Mouse (Mus musculus) stomach, postnatal 0 days (tissue): Measurements from ENCODE around the gene Maf. TPM values are rescaled to one million over a fixed set of nuclear protein-coding genes. Genes with fewer than 3 reads are reported as not detected.

Source experiments
- ATAC-seq: fragments of 200-750 bp; cut with Nextera tagmentation; 2 replicates; pipeline ENCODE4 v1.8.0; 2017; ENCODE audit not compliant: low FRiP score, low TSS enrichment
- DNase-seq: peaks from one replicate; pipeline ENCODE4 v3.0.0-alpha.2; 2016; ENCODE audit warnings: low spot score
- H3K27ac ChIP-seq: fragments of 300-500 bp; sonication (generic); replicated peaks from 2 replicates; pipeline ENCODE4 v1.5.1; 2014; ENCODE audit warnings: mild to moderate bottlenecking, control low read depth
- H3K27me3 ChIP-seq: fragments of 300-500 bp; sonication (generic); 2 replicates; pipeline ENCODE4 v1.6.1; 2014; ENCODE audit warnings: low read length; ENCODE audit not compliant: control insufficient read depth, insufficient read depth
- H3K36me3 ChIP-seq: fragments of 300-500 bp; sonication (generic); 2 replicates; pipeline ENCODE4 v1.6.1; 2014; ENCODE audit warnings: low read length, mixed read lengths; ENCODE audit not compliant: control insufficient read depth, insufficient read depth
- H3K4me1 ChIP-seq: fragments of 300-500 bp; sonication (generic); replicated peaks from 2 replicates; pipeline ENCODE4 v1.6.1; 2014; ENCODE audit warnings: antibody characterized with exemption; ENCODE audit not compliant: control insufficient read depth, insufficient read depth
- H3K4me2 ChIP-seq: fragments of 300-500 bp; sonication (generic); replicated peaks from 2 replicates; pipeline ENCODE4 v1.6.1; 2014; ENCODE audit warnings: low read depth, mild to moderate bottlenecking, control low read depth, moderate library complexity
- H3K4me3 ChIP-seq: fragments of 300-500 bp; sonication (generic); 2 replicates; pipeline ENCODE4 v1.5.1; 2014; ENCODE audit warnings: low read depth, low read length, control low read depth
- H3K9ac ChIP-seq: fragments of 300-500 bp; sonication (generic); 2 replicates; pipeline ENCODE4 v1.6.1; 2014; ENCODE audit warnings: mild to moderate bottlenecking, low read length, control low read depth, mixed read lengths
- H3K9me3 ChIP-seq: fragments of 300-500 bp; sonication (generic); 2 replicates; pipeline ENCODE4 v1.6.1; 2016; ENCODE audit warnings: low read length; ENCODE audit not compliant: control insufficient read depth
- CTCF ChIP-seq: IDR thresholded peaks from 2 replicates; pipeline ENCODE4 v1.5.1; 2016; ENCODE audit warnings: antibody characterized with exemption, low read depth, mild to moderate bottlenecking, moderate library complexity
- EP300 ChIP-seq: optimal IDR thresholded peaks from 2 replicates; pipeline ENCODE3; 2016; ENCODE audit warnings: antibody characterized with exemption
- WGBS: fragments of 180-500 bp; shearing (Covaris S2); extraction: QIAGEN DNeasy Blood & Tissue Kit; methylation state at CpG from one replicate; pipeline ENCODE4 v1.1.7; 2014; 5-methylcytosine and 5-hydroxymethylcytosine counted together
- polyA plus RNA-seq: library from polyadenylated mRNA; unstranded; fragments of >200 nt; fragmentation: Nextera tagmentation; extraction: Ambion mirVana; gene quantifications from 2 replicates; pipeline ENCODE4 v1.2.1, GENCODE M21; 2015

Maf gene
- polyA plus RNA-seq, 1 experiment from 2014 or later = 5.1 TPM

GRCm38 (mm10) chr8:115708936-115709780 is 1.6 kb upstream of the Maf start:
- Histone ChIP-seq H3K27me3 (no peaks in the 10 kb centered on the region), H3K4me2 (peak overlapping the region; percentile 85), H3K9me3 (no peaks in the 10 kb centered on the region), H3K4me1 (no peaks in the 10 kb centered on the region), H3K27ac (no peak overlapping the region), H3K4me3 (peak overlapping the region; percentile 68), H3K9ac (no peak overlapping the region), H3K36me3 (no peaks in the 10 kb centered on the region)
- ATAC-seq (no peak), DNase-seq (peak; percentile 79)
- TF ChIP-seq CTCF = peak; percentile 81
- TF ChIP-seq EP300 = no peak
- WGBS = 1% methylated on average over 19 of the region's 19 CpGs

GRCm38 (mm10) chr8:115706861-115707730 is 498 bp downstream of the Maf start:
- peak overlapping the region; percentile 68 for H3K4me3 ChIP-seq
- WGBS = under 1% methylated on average over 46 of the region's 76 CpGs
- no peaks in the 10 kb centered on the region for H3K4me1 ChIP-seq
- H3K9me3 ChIP-seq = no peaks in the 10 kb centered on the region
- H3K36me3 ChIP-seq = no peaks in the 10 kb centered on the region
- H3K27me3 ChIP-seq = no peaks in the 10 kb centered on the region
- DNase-seq (peak; percentile 72), ATAC-seq (peak; percentile 86)
- peak overlapping the region; percentile 71 for H3K9ac ChIP-seq
- TF ChIP-seq EP300 (no peak), CTCF (no peak)
- H3K4me2 ChIP-seq = peak overlapping the region; percentile 85
- peak overlapping the region; percentile 88 for H3K27ac ChIP-seq

- Histone ChIP-seq H3K4me3 (peak overlapping the region; percentile 68), H3K27ac (peak overlapping the region; percentile 88), H3K9me3 (no peaks in the 10 kb centered on the region), H3K4me2 (peak overlapping the region; percentile 85), H3K4me1 (no peaks in the 10 kb centered on the region), H3K27me3 (no peaks in the 10 kb centered on the region), H3K36me3 (no peaks in the 10 kb centered on the region), H3K9ac (peak overlapping the region; percentile 71)
- no peak for ATAC-seq
- DNase-seq = peak; percentile 44
- 0% methylated on average over 34 of the region's 39 CpGs for WGBS
- TF ChIP-seq CTCF = no peak
- TF ChIP-seq EP300 = no peak
These were observed 1.2 kb downstream of the Maf start for GRCm38 (mm10) chr8:115706411-115706860.

GRCm38 (mm10) chr8:115705591-115706110 is 1.9 kb downstream of the Maf start:
- DNase-seq = peak; percentile 46
- H3K27me3 ChIP-seq = no peaks in the 10 kb centered on the region
- no peaks in the 10 kb centered on the region for H3K36me3 ChIP-seq
- WGBS = 1% methylated on average over 35 of the region's 36 CpGs
- H3K9me3 ChIP-seq = no peaks in the 10 kb centered on the region
- peak overlapping the region; percentile 88 for H3K27ac ChIP-seq
- peak overlapping the region; percentile 68 for H3K4me3 ChIP-seq
- H3K4me2 ChIP-seq = peak overlapping the region; percentile 85
- no peak for ATAC-seq
- TF ChIP-seq CTCF (peak; percentile 58), EP300 (no peak)
- H3K9ac ChIP-seq = peak overlapping the region; percentile 71
- H3K4me1 ChIP-seq = no peaks in the 10 kb centered on the region

GRCm38 (mm10) chr8:115703056-115703455 is 4.5 kb downstream of the Maf start:
- H3K4me3 ChIP-seq = no peak overlapping the region
- no peak overlapping the region for H3K27ac ChIP-seq
- no peaks in the 10 kb centered on the region for H3K27me3 ChIP-seq
- H3K36me3 ChIP-seq = no peaks in the 10 kb centered on the region
- WGBS = 83% methylated on average over 4 of the region's 4 CpGs
- ATAC-seq (no peak), DNase-seq (no peak)
- peak overlapping the region; percentile 11; the same call in 1 of the 2 replicates for H3K4me2 ChIP-seq
- no peaks in the 10 kb centered on the region for H3K4me1 ChIP-seq
- H3K9ac ChIP-seq = no peak overlapping the region
- TF ChIP-seq CTCF (no peak), EP300 (no peak)
- no peaks in the 10 kb centered on the region for H3K9me3 ChIP-seq
